Mouse (Mus musculus) bone marrow macrophage, adult 2 months (primary cell): ENCODE data around the gene Gm20538.

ENCODE experiments used
- CTCF ChIP-seq: IDR thresholded peaks from 2 replicates; pipeline ENCODE4 v1.5.1; 2012; ENCODE audit warnings: low read depth, mild to moderate bottlenecking, low read length, moderate library complexity
- POLR2A ChIP-seq: IDR thresholded peaks from 2 replicates; pipeline ENCODE4 v1.6.1; 2012; ENCODE audit warnings: mild to moderate bottlenecking, low read depth, low read length, borderline replicate concordance

- TF ChIP-seq POLR2A = no peak
- no peak for TF ChIP-seq CTCF
These were observed 23.6 kb upstream of the Gm20538 start for GRCm38 (mm10) chr19:44576275-44576674.
